Mouse (Mus musculus) MN1 (cell line): ENCODE measurements around the gene Ggt6.

Source experiments
- DNase-seq: peaks from one replicate; pipeline ENCODE4 v3.0.0-alpha.2; 2016; ENCODE audit warnings: low spot score

The Ggt6 gene

DNA sequence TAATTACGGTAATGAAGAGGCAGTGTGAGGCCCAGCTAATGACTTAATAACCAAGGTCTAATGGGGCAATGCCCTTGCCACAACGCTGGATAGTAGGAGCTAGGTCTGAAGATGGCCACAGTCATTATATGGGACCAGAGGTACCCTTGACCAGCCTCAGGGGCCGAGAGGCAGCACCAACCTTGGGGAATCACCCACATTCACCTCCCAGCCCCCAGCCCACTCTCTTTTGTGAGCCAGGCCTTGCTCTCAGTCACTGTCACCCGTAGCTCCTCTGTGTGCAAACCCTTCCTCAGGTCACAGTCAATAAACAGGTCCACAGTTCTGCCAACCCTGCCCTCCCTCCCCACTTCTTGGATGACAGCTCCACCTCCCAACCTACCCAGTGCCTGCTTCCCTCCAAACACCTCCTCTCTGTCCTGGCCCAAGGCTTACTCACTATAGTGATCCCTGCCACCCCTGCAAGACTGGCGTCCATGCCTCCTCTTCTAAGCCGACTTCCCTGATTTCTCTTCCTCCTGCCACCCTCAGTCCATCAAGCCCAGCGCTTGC lies 40.8 kb downstream of the Ggt6 start:
- DNase-seq, result no peak

DNA sequence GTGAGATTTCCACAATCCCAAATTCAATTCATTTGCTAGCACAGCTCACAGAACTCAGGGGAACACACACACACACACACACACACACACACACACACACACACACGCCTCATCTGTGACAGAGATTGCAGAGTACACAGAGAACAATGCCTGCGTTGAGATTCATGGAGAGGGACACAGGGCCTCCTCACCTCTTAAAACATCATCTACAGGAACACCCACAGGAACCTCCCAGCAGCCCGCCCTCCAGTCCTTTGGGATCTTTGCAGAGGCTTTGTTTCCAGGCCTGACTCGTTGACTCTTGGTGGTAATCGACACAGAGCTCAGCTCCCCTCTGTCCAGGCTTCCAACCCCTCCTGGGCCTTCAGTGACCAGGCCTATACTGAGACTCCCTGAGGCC lies 41.9 kb downstream of the Ggt6 start:
- no peak for DNase-seq

- no peak for DNase-seq
These were observed 42.3 kb downstream of the Ggt6 start for GRCm38 (mm10) chr11:72477653-72478052.

DNA sequence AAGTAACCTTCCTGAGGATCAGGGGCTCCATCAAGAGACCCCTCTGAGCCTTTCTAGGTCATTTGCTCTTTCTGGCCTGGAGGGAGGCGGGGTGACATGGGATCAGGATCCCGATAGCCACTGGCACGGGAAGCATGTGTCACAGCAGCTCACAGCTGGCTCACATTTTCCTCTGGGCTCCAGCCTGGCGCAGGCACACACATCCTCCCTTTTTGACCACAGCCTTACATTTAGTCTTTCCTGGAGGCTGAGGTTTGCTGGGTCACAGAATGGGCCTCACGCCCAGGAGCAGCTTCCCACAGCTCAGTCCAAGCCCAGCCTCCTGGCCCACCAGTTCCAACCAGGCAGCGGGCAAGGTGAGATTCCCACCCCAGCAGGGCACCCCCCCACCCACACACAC lies 42.9 kb downstream of the Ggt6 start:
- no peak for DNase-seq

DNA sequence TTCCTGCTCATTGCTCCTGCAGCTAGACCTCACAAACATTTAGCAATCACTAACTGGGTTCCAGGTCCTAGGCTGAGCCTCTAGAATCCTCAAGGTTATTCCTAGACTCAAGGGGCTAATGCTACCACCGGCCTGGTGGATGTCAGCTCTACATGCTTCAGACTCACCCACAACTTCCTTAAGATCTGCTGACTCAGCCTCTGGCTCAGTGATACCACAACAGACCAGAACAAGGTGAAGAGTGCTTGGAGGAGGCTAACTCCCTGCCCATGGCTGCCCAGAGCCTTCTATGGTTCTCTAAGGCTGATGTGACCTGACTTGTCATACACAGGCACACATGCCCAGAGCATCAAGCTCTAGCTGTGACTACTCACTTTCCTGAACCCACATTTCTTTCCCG lies 44.2 kb downstream of the Ggt6 start:
- DNase-seq, result no peak

DNA sequence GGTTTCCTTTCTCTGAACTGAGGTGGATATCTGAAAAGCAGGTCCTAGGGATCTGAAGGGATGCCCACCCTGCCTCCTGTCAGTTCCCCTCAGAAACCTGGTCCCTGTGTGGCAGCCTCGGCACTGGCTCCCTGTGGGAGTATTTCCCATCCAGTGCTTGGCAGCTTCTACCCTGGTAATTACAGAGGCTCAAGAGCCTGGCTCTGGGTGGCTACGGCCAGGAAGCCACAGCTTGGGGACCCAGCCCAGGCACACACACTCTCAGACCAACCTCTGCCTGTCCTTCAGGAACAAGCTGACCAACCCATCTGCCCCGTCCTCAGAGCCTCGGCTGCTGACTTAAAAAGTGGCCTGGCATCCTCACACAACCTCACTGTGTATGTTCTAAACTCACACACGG lies 46.0 kb downstream of the Ggt6 start:
- no peak for DNase-seq

GRCm38 (mm10) chr11:72481952-72482351 lies 46.6 kb downstream of the Ggt6 start:
- DNase-seq, result no peak

DNA sequence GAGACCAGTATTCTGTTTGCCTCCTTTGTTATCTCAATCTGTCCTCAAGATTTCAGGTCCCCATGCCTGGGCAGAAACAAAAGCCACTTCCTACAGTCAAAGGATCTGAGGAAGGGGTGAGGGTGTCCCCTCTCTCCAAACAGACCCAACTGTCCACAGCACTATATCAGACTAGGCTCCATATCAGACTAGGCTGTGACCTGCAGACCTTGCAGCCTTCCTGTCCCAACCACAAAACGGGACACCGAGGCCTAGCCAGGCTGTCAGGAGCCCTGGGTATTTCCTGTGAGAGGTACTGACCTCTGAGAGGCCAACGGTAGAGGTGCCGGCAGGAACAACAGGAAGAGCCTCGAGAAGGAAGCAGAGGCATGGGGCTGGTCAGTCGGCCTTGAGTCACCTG lies 49.2 kb downstream of the Ggt6 start:
- DNase-seq, result no peak

- DNase-seq, result no peak
These were observed 49.8 kb downstream of the Ggt6 start for GRCm38 (mm10) chr11:72485157-72485556.

DNA sequence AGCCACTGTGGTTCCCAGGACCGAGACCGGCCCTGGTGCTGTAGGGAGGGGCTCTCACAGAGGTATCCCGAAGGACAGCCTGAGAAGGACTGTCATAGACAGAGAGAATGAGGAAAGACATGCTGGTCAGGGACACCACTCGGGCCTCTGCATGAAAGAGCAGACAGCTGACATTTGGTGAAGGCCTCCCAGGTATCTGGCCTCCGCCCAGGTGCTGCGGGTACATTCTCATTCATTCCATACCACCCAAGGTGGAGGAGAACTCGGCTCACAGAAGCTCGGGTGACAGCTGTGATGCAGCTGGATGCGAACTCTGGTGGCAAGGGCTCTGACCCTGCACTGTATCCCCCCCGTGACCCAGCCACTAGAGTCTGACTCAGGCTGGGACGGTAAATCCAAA lies 50.6 kb downstream of the Ggt6 start:
- DNase-seq, result no peak

- DNase-seq, result no peak
These were observed 51.8 kb downstream of the Ggt6 start for GRCm38 (mm10) chr11:72487171-72487570.

DNA sequence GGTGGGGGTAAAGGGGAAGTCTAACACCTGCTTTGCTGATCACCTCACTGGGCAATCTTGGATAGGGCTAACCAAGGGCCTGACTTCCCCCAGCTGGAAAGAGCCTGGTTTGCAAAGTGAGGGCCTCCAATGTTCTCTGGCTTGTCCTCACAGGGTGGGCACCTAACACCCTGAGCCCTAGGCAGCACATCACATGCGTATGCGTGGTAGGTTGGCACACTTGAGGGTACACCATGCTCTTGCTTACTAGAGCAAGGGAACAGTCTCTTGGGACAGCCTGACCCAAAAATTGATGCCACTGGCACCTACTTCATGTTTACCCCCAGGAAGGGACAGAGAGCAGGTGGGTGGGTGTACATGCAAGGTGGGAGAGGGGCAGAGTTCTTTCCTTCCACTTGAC lies 52.4 kb downstream of the Ggt6 start:
- no peak for DNase-seq
